Mouse (Mus musculus) thymus, adult 18-20 months (tissue): ENCODE measurements around the gene Vmn1r173.
"Not testable (repeated sequence)": the region's sequence is repeated elsewhere in the genome, so short reads cannot be mapped to it uniquely, and the experiment has no call there.

Source experiments
- DNase-seq, 2 experiments: peaks; one replicate each; pipeline ENCODE4 v3.0.0; 2022; ENCODE audit warnings: mixed read lengths in 2 of 2

Vmn1r173 gene

GRCm38 (mm10) chr7:23700403-23700802, at the start of gene Vmn1r173:
Gene Vmn1r173, plus strand, starts transcription at chr7:23700703.
- DNase-seq = not testable (repeated sequence)

DNA sequence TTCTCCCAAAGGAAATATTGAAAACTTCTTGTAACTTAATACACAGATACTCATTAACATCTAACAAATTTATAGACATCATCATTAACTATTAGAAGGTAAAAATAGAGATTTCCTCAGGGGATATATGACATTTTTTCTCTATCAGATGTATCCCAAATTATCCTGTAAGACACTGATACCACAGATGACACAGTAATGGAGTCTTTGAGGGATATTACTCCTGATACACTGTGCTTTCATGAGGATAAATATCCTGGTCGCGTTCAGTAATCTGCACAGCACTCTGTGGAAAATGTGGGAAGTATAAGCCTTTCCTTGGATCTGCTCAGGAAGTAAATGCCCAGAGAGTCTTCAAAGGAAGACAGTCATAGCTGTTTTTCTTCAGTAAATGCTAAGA, 42.5 kb upstream of the Vmn1r173 start, which contains the start of gene Vmn1r172:
Gene Vmn1r172 (plus strand): TSS at position 301 of the 400 bp plus-strand sequence.
- no peak for DNase-seq

- not testable (repeated sequence) for DNase-seq
These were observed 51.5 kb downstream of the Vmn1r173 start, which contains the start of gene Vmn1r174 for GRCm38 (mm10) chr7:23751970-23752369. Gene Vmn1r174, plus strand, starts transcription at chr7:23752270.
